Mouse (Mus musculus) cortical plate, adult 2 months (tissue): ENCODE data around the gene Atg4b. TPM values are rescaled to one million over a fixed set of nuclear protein-coding genes. Genes with fewer than 3 reads are reported as not detected.
"Not testable (repeated sequence)": the region's sequence is repeated elsewhere in the genome, so short reads cannot be mapped to it uniquely, and the experiment has no call there.

Experiments used
- H3K27ac ChIP-seq: fragments of 200-500 bp; 2 replicates; pipeline ENCODE4 v1.5.1; 2012; ENCODE audit warnings: low read length, control low read depth, inconsistent platforms; ENCODE audit not compliant: insufficient read depth
- H3K4me1 ChIP-seq: fragments of 200-500 bp; 2 replicates; pipeline ENCODE4 v1.6.1; 2011; ENCODE audit warnings: low read length; ENCODE audit not compliant: control insufficient read depth, insufficient read depth
- H3K4me3 ChIP-seq: fragments of 200-500 bp; 2 replicates; pipeline ENCODE4 v1.5.1; 2011; ENCODE audit warnings: mild to moderate bottlenecking, low read length, control low read depth; ENCODE audit not compliant: insufficient read depth
- CTCF ChIP-seq: fragments of 200-500 bp; IDR thresholded peaks from 2 replicates; pipeline ENCODE4 v1.5.1; 2011; ENCODE audit warnings: mild to moderate bottlenecking, control low read depth, low read length; ENCODE audit not compliant: insufficient read depth; ENCODE audit errors: extremely low read depth
- POLR2A ChIP-seq: fragments of 200-500 bp; IDR thresholded peaks from 2 replicates; pipeline ENCODE4 v1.6.1; 2011; ENCODE audit warnings: mild to moderate bottlenecking, low read length, control low read depth; ENCODE audit not compliant: insufficient read depth; ENCODE audit errors: extremely low read depth
- polyA plus RNA-seq: library from polyadenylated mRNA; depleted of rRNA; stranded (reverse); fragments of >200 nt; gene quantifications from 2 replicates; pipeline ENCODE4 v1.2.3, GENCODE M21; 2012

The Atg4b gene
- polyA plus RNA-seq, 1 experiment = 50.7 TPM

GRCm38 (mm10) chr1:93754573-93755290 is 3.4 kb downstream of the Atg4b start, which contains the start of gene Thap4:
Gene Thap4 (minus strand): TSS chr1:93754864.
- no peak for TF ChIP-seq CTCF
- peak; percentile 46; the same call in 1 of the 2 replicates for TF ChIP-seq POLR2A
- H3K27ac ChIP-seq = peak within 1 kb of the TSS; percentile 51; the same call in 1 of the 2 replicates
- H3K4me1 ChIP-seq = peaks cover 2% of the 10 kb centered on the region
- peak within 1 kb of the TSS; percentile 95 for H3K4me3 ChIP-seq

- H3K4me3 ChIP-seq = peak overlapping the region; percentile 95
- H3K4me1 ChIP-seq = peaks cover 2% of the 10 kb centered on the region
- H3K27ac ChIP-seq = peak overlapping the region; percentile 51; the same call in 1 of the 2 replicates
- TF ChIP-seq CTCF = no peak
- no peak for TF ChIP-seq POLR2A
These were observed 4.0 kb downstream of the Atg4b start for GRCm38 (mm10) chr1:93755291-93755610.

GRCm38 (mm10) chr1:93755618-93756017 is 4.3 kb downstream of the Atg4b start:
- Histone ChIP-seq H3K27ac (no peak overlapping the region), H3K4me3 (peak overlapping the region; percentile 95), H3K4me1 (peaks cover 2% of the 10 kb centered on the region)
- no peak for TF ChIP-seq POLR2A
- no peak for TF ChIP-seq CTCF

GRCm38 (mm10) chr1:93756154-93756553 is 4.9 kb downstream of the Atg4b start:
- 0 out of 2 replicates have a peak overlapping the region, but pooled peaks have one; percentile 95 for H3K4me3 ChIP-seq
- TF ChIP-seq CTCF = no peak
- no peak for TF ChIP-seq POLR2A
- no peak overlapping the region for H3K27ac ChIP-seq
- H3K4me1 ChIP-seq = peaks cover 2% of the 10 kb centered on the region

GRCm38 (mm10) chr1:93760076-93760475 is 8.8 kb downstream of the Atg4b start:
- Histone ChIP-seq H3K27ac (no peak overlapping the region), H3K4me3 (no peak overlapping the region), H3K4me1 (peaks cover 2% of the 10 kb centered on the region; the same call in 1 of the 2 replicates)
- TF ChIP-seq POLR2A = no peak
- TF ChIP-seq CTCF = no peak

- not testable (repeated sequence) for H3K27ac ChIP-seq, H3K4me1 ChIP-seq, H3K4me3 ChIP-seq
These were observed 12.2 kb downstream of the Atg4b start for GRCm38 (mm10) chr1:93763531-93763930.

- H3K27ac ChIP-seq = no peak overlapping the region
- no peaks in the 10 kb centered on the region for H3K4me1 ChIP-seq
- H3K4me3 ChIP-seq = no peak overlapping the region
- no peak for TF ChIP-seq POLR2A
- TF ChIP-seq CTCF = no peak
These were observed 13.7 kb downstream of the Atg4b start for GRCm38 (mm10) chr1:93764871-93765591.

GRCm38 (mm10) chr1:93767600-93767999 is 16.3 kb downstream of the Atg4b start:
- Histone ChIP-seq H3K4me1 (no peaks in the 10 kb centered on the region), H3K4me3 (no peak overlapping the region), H3K27ac (no peak overlapping the region)
- no peak for TF ChIP-seq CTCF
- no peak for TF ChIP-seq POLR2A

GRCm38 (mm10) chr1:93769901-93770300 is 18.6 kb downstream of the Atg4b start:
- Histone ChIP-seq H3K27ac (no peak overlapping the region), H3K4me1 (no peaks in the 10 kb centered on the region)

GRCm38 (mm10) chr1:93776686-93777085 is 25.4 kb downstream of the Atg4b start:
- H3K4me1 ChIP-seq = no peaks in the 10 kb centered on the region
- TF ChIP-seq CTCF = no peak
- TF ChIP-seq POLR2A = no peak
- no peak overlapping the region for H3K27ac ChIP-seq
- H3K4me3 ChIP-seq = no peak overlapping the region

More at GRCm38 (mm10) chr1:93769901-93770300, 18.6 kb downstream of the Atg4b start:
- no peak overlapping the region for H3K4me3 ChIP-seq
- TF ChIP-seq POLR2A (no peak), CTCF (no peak)
